Mouse (Mus musculus): ENCODE data around the gene Plxdc2.

The Plxdc2 gene

GRCm38 (mm10) chr2:16356106-16356818 lies at the start of gene Plxdc2:
Plxdc2 (plus strand) TSS chr2:16356304.
- in situ Hi-C loops (cut with MboI; ENCODE audit: low sequenced_read_pairs) = loop anchor here (25.0 kb wide), 1 partner anchor 1056 kb away; no protein-coding TSS in a partner anchor

GRCm38 (mm10) chr2:16310387-16310786 lies 45.7 kb upstream of the Plxdc2 start:
- in situ Hi-C loops (cut with MboI; ENCODE audit: low sequenced_read_pairs) = no loop called here

GRCm38 (mm10) chr2:16312400-16313070 lies 43.6 kb upstream of the Plxdc2 start:
- in situ Hi-C loops (cut with MboI; ENCODE audit: low sequenced_read_pairs) = no loop called here

GRCm38 (mm10) chr2:16335194-16335781 lies 20.8 kb upstream of the Plxdc2 start:
- in situ Hi-C loops (cut with MboI; ENCODE audit: low sequenced_read_pairs) = no loop called here

- in situ Hi-C loops (cut with MboI; ENCODE audit: low sequenced_read_pairs) = no loop called here
These were observed 11.5 kb upstream of the Plxdc2 start for GRCm38 (mm10) chr2:16344564-16344963.

- in situ Hi-C loops (cut with MboI; ENCODE audit: low sequenced_read_pairs) = loop anchor here (25.0 kb wide), 1 partner anchor 1061 kb away; no protein-coding TSS in a partner anchor
These were observed 5.0 kb upstream of the Plxdc2 start for GRCm38 (mm10) chr2:16351106-16351505.

GRCm38 (mm10) chr2:16355611-16356105 lies 446 bp upstream of the Plxdc2 start:
- in situ Hi-C loops (cut with MboI; ENCODE audit: low sequenced_read_pairs) = loop anchor here (25.0 kb wide), 1 partner anchor 1057 kb away; no protein-coding TSS in a partner anchor

- in situ Hi-C loops (cut with MboI; ENCODE audit: low sequenced_read_pairs) = loop anchor here (25.0 kb wide), 1 partner anchor 1055 kb away; no protein-coding TSS in a partner anchor
These were observed 1.1 kb downstream of the Plxdc2 start for GRCm38 (mm10) chr2:16356921-16357837.

GRCm38 (mm10) chr2:16357946-16358345 lies 1.8 kb downstream of the Plxdc2 start:
- in situ Hi-C loops (cut with MboI; ENCODE audit: low sequenced_read_pairs) = loop anchor here (25.0 kb wide), 1 partner anchor 1054 kb away; no protein-coding TSS in a partner anchor

GRCm38 (mm10) chr2:16359341-16359928 lies 3.3 kb downstream of the Plxdc2 start:
- in situ Hi-C loops (cut with MboI; ENCODE audit: low sequenced_read_pairs) = loop anchor here (25.0 kb wide), 1 partner anchor 1053 kb away; no protein-coding TSS in a partner anchor

- in situ Hi-C loops (cut with MboI; ENCODE audit: low sequenced_read_pairs) = loop anchor here (25.0 kb wide), 1 partner anchor 1048 kb away; no protein-coding TSS in a partner anchor
These were observed 8.6 kb downstream of the Plxdc2 start for GRCm38 (mm10) chr2:16364749-16365148.

- in situ Hi-C loops (cut with MboI; ENCODE audit: low sequenced_read_pairs) = loop anchor here (25.0 kb wide), 1 partner anchor 1046 kb away; no protein-coding TSS in a partner anchor
These were observed 9.8 kb downstream of the Plxdc2 start for GRCm38 (mm10) chr2:16365830-16366401.

GRCm38 (mm10) chr2:16370419-16370818 lies 14.3 kb downstream of the Plxdc2 start:
- in situ Hi-C loops (cut with MboI; ENCODE audit: low sequenced_read_pairs) = loop anchor here (25.0 kb wide), 1 partner anchor 1042 kb away; no protein-coding TSS in a partner anchor

- in situ Hi-C loops (cut with MboI; ENCODE audit: low sequenced_read_pairs) = loop anchor here (25.0 kb wide), 1 partner anchor 1038 kb away; no protein-coding TSS in a partner anchor
These were observed 18.2 kb downstream of the Plxdc2 start for GRCm38 (mm10) chr2:16374288-16374687.

GRCm38 (mm10) chr2:16386206-16386605 lies 30.1 kb downstream of the Plxdc2 start:
- in situ Hi-C loops (cut with MboI; ENCODE audit: low sequenced_read_pairs) = no loop called here

GRCm38 (mm10) chr2:16386692-16387091 lies 30.6 kb downstream of the Plxdc2 start:
- in situ Hi-C loops (cut with MboI; ENCODE audit: low sequenced_read_pairs) = no loop called here

- in situ Hi-C loops (cut with MboI; ENCODE audit: low sequenced_read_pairs) = no loop called here
These were observed 31.7 kb downstream of the Plxdc2 start for GRCm38 (mm10) chr2:16387787-16388186.

- in situ Hi-C loops (cut with MboI; ENCODE audit: low sequenced_read_pairs) = no loop called here
These were observed 41.4 kb downstream of the Plxdc2 start for GRCm38 (mm10) chr2:16397501-16397900.

GRCm38 (mm10) chr2:16398006-16398405 lies 41.9 kb downstream of the Plxdc2 start:
- in situ Hi-C loops (cut with MboI; ENCODE audit: low sequenced_read_pairs) = no loop called here
